Mouse (Mus musculus) gastrocnemius, adult 8-10 months (tissue): Measurements from ENCODE around the gene Cd164l2. TPM values are rescaled to one million over a fixed set of nuclear protein-coding genes. Genes with fewer than 3 reads are reported as not detected.

ENCODE experiments used
- DNase-seq, 2 experiments: peaks; one replicate each; pipeline ENCODE4 v3.0.0; 2022; ENCODE audit warnings: low spot score in 2 of 2
- total RNA-seq, 4 experiments: library from RNA; stranded (reverse); gene quantifications; 2 replicates each; pipeline ENCODE4 v1.2.4; 2022

Cd164l2 gene
- under 1 TPM in 1 of 4 experiments, not detected in 3; 0.59 TPM for total RNA-seq

DNA sequence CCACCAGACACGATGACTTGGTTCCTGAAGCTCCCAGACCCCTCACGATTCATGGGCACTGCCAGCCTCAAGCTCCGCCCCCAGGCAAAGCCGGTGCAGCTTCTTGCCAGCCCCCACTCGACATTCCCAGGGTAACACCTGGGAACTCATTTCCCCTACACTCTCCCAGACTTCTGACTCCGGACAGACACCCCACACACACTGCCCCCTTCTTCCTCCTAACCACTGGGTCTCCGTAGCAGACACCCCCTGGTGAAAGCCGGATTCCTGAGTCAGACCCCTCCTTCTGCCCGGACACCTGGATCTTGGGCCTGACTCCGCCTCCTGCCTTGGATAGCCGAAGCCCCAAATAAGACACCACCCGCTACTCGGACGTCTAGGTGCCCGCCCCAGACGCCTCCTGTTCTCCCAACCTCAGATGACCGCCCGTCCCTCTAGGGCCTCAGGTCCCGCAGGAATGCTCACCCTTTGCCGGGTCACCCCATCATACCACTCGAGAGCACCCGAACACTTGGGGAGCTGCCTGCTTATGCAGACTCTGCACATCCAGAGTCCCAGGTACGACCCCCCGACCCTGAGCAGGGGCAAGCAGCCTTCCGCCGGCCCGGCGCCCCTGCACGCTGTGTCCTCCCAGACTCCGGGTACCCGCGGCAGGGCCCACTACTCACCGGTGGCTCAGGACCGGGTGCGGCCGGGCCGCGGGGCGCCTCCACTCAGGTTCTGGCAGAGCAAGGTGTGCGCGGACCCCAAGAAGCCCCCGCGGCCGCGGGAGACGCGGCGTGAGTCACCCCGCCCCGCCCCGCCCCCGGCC lies at the start of gene Cd164l2, which contains the start of gene Gpr3:
Gene Cd164l2 (plus strand): TSS at position 381 of the 811 bp plus-strand sequence.
Gene Gpr3 (minus strand): TSS at position 786 of the 811 bp plus-strand sequence.
- no peak for DNase-seq

DNA sequence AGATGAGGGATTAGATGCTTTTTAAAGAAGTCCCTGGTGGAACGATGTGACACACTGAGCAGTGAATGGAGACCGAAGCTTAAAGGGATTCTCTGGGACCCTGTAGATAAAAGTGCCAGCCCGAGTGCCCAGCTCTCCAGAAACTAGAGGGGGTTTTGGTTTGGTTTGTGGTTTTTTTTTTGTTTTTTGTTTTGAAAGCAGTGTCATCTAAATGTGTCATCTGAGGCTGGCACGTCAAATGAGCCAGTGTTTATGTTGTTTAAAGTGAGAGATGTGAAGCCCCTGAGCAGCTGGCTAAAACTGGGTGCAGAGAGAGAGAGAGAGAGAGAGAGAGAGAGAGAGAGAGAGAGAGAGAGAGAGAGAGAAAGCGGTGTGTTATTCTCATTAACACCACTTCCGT lies 49.7 kb upstream of the Cd164l2 start:
- no peak for DNase-seq

DNA sequence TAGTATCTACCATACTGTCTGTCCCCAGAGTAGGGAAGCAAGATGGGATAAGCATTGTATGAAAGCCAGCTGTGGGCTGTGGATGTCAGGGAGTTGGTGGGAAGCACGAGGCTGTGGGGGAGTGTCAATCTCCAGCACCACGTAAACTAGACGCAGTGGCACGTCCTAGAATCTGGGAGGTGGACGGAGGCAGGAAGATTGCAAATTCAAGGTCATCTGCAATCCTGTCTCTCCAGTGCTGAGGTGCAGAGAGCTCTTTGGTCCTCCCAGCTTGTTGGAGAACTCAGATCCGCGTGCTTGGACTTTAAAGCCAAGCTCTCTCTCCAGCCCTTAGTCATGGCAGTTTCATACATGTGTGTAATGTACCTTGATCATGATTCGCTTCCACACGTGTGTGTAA lies 45.2 kb upstream of the Cd164l2 start:
- no peak for DNase-seq

DNA sequence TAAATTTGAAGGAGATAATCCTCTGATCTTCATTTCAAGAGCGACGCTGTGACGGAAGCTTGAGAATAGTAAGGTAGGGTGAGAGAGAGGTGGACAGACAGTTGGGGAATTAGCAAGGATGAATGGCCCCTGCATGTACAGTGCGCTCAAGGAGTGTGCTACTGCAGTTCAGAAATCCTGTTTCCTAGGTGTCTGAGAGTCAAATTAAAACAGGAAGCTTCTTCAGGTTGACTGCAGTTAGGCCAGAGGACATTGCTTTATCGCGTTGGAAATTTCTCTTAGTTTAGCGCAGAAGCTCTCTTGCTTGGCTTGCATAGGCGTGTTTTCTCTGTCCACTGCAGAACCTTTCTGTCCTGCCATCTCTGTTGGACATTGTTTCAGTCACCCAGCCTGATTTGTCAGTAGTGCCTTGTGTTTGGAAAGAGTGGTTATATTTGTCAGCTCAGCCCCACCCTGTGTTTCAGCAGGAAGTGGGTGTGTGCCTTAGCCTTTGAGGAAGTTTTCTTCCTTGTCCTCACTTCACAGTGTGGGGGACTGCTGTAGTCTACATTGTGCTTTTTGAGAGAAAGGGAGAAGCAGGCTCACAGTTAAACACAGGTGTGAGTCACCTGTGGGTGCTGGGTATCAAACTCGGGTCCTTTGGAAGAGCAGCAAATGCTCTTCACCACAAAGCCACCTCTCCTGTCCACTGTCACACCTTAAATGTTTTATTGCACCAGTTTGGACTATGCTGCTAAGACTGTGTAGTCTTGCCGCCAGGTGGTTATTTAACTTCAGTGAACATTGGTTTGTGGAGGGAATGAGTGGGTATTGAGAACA lies 42.5 kb upstream of the Cd164l2 start:
- DNase-seq: no peak

DNA sequence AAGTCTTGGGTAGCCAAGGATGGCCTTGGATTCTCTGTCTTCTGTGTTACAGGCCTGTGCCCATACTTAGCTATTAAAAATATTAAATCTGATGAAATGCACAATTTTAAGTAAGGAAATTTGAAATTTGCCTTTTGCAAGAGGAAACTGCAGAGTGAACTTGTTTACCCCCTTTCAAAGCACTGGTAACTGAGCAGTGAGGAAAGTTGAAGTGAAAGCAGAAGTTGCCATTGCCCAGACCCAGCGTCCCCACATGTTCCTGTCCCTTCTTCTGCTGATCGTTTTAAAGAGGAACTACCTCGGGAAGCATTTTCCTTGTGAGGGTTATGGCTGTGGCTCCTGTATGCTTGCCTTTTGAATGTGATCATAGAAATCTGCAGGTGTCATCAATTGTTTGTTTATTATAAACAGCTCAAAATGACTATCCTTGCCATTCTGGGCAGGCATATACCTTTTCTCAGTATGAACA lies 41.8 kb upstream of the Cd164l2 start:
- DNase-seq: no peak

DNA sequence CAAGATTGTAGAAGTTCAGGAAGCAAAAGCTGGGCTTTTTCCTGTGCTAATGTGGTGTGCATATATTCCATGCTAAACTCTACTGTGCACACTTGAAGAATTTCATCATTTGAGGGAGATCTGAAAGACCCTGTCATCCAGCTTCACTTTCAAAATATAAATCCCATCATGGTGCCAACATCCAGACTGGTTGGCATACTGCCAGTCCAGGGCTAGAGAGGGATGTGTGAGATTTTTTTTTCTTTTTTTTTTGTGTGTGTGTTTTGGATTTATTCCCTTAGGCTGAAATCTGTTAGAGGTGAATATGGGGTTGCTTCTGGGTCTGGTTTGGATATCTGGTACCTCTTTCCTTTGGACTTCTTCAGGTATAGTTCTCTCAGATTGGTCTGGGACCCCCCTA lies 41.3 kb upstream of the Cd164l2 start:
- DNase-seq: no peak

DNA sequence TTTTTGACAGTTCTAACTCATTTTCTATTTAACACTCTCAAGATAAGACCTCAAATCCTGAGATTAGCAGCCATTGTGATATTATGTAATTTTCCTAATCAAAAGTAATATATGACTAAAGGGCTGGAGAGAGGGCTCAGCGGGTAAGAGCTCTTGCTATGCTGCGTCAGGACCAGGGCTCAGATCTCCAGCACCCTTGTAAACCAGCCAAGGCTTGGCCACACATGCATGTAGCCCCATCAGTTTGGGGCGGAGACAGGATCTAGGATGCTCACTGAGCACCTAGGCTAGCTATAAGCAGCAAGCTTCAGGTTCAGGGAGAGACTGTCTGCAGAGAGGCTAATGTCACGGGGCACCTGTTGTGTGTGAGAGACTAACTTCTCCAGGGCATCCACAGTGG lies 39.5 kb upstream of the Cd164l2 start:
- DNase-seq: no peak

DNA sequence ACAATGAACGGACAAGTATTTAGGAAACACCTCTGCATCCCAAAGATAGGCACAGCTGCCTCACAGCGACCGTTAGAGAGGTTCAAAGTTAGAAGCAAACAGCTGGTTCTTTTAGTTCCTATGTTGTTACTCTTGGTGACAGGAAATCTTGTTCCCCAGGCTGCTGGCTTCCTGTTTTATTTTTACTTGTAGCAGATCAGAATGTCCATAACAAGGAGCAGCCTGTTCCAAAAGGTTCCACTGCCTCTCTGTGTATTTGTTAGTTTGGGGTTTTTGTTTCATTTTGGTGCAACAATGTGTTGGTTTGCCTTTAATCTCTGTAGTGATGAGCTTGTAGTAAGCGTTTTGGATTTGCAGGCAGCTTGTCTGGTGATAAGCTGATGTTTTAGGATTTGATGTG lies 37.6 kb upstream of the Cd164l2 start:
- DNase-seq: no peak

DNA sequence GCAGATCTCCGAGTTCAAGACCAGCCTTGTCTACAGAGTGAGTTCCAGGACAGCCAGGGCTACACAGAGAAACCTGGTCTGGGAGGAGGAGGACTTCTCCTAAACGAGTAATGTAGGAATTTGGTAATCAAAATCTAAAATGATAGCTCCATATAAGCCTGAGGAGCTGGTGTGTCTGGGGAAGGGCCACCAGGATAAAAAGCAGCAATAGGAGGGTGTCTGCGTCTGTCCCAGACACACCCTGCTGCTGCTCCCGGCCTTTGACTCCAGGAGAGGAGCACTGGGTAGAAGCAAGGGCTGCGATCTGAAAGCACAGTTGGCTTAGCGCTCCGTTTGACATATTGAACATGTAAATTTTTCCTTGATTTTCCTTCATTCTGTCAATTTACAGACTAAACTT lies 36.7 kb upstream of the Cd164l2 start:
- DNase-seq: no peak

DNA sequence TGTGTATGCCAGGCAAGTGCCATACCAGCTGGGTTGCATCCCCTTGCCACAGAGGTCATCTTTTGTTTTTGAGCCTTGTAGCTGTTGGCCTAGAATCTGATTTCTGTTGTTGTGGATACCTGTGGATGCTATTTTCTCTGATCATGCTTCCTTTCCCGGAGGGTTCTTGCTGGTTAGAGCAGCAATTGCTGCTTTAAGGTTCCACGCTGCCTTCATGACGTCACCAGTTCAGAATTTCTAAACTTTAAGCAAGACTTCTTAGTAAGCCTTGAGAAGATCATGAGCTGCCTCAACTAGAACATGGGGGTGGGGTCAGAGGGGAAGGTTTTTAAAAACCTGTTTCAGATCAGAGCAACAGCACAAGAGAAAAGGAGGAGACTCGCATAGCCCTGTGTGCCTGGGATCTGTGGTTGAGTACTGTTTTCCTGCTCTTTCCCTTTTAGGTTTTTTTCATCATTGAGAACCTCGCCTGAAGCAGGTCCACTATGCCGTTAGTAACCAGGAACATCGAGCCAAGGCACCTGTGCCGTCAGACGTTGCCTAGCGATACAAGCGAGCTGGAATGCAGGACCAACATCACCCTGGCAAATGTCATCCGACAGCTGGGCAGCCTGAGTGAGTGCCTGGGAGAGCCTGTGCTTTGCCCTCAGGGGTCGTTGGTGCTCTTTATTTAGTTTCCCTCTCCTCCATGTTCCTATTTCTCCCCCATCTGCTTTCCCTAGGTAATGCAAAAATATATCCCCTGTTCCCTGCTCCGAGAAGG lies 35.8 kb upstream of the Cd164l2 start:
- DNase-seq: no peak

DNA sequence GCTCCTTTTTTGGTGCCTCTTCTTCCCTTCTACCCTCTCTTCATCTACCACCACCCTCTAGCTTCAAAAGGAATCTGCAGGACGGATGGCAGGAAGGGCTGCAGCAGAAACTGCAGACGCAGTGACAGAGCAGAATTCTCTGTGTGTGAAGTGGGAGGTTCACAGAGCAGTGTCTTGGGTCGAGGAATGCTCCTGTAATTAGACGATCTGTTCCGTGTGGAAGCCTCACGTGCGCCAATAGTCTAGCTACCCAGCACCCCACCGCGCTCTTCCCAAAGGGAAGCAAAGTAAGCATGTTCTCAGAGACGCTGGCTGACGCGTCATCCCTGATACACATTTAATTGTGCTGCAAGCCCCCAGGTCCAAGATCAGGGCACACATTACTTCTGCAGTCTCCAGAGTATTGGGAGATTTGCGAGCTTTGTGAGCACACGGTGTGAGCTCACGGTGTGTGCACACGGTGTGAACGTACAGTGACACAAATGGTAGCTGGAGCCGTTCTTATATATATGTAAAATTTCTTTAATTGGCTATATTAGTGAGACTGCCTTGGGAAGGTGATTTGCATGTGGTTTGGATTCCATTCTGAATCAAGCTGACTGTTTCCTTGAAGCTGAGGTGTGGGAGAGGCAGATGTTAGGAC lies 35.0 kb upstream of the Cd164l2 start:
- no peak for DNase-seq

DNA sequence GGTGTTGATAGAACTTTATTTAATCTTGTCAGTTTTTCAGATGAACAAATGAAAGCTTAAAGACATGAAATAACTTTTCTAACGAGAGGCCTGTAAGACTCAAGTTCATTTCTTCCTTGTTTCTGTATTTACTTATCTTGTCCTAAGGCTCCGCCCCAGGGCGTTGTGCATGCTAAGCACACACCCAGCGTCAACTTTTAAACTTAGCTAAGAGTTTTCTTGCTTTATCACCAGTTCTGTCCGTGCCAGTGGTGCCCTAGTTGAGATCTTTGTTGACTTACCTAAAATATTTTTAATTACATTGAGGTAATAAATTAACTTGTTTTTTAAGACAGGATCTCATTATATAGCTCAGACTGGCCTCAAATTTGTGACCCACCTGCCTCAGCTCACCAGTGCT lies 33.6 kb upstream of the Cd164l2 start:
- DNase-seq: no peak

DNA sequence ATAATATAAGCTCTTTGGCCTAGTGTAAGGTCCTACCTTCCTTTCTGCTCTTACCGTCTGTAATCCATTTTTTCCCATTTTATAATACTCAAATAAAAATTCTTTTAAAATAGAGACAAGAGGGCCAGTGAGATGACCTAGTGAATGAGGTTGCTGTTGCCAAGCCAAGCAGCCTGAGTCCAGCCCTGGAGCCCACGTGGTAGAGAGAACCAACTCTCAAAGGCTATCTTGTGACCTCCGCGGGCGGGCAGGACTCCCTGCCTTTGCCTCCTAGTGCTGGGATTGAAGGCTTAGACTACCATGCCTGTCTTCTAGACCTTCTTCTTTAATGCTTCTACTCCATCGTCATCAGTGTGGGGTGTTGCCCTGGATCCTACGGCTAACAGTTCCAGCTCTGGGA lies 32.7 kb upstream of the Cd164l2 start:
- DNase-seq: no peak

DNA sequence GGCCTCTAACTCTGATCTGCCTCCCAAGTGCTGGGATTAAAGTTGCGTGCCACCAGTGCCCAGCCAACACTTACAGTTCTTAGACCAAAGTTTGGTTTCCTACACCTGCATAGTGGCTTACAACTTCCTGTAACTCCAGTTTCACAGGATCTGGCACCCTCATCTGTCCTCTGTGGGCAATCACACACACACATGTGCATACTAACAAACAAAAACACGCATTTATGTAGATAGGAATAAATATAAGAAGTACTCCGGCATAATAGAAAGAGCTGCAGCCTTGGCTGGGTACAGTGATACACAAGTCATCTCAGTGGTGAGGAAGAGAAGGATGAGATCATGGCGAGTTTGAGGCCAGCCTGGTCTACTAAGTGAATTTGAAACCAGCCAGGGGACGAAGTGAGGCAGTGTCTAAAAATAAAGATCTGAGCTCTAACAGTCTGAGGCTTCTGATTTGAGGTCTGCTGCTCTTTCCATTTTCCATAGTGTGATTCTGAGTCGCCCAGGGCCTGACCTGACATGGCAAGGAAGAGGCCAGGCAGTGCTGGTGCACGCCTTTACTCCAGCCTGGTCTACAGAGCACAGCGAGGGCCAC lies 29.4 kb upstream of the Cd164l2 start:
- DNase-seq: no peak

DNA sequence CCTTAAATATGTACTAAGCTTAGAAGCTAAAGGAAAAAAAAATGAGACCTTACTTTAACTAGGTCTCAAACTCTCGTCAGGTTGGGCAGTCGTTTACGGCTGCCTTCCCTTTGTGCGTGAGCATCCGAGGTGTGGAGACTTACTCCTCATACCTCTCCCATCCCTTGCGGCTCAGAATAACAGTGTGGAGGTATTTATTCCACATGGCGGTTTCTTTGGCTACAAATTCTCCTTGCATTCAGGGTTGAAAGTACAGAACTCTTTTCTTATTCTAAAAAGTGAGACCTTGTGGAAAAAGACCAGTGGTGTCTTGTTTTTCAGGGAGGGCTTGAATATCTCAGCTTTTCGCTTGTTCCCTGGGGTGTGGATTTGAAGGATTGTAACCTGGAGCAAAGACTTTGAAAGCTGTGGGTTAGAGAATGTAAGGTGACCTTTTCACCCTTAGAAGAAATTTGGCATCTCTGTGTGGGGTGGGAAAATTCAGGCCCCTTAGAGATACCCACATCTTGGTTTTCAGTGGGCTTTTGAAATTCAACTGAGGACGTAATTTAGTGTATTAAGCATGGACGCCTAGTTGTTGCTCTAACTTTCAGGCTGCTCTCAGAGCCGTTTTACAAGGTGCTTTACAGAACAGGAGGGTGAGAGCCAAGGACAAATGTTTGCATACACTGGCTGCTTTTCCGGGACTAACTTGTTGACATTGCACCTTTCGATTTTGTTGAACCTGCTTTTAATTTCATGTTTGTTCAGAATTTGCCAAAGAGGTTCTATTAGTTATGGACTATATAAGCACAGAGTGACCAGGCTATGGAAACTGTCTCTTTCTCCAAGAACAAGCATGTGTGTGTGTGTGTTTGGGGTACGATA lies 27.7 kb upstream of the Cd164l2 start:
- DNase-seq: no peak

DNA sequence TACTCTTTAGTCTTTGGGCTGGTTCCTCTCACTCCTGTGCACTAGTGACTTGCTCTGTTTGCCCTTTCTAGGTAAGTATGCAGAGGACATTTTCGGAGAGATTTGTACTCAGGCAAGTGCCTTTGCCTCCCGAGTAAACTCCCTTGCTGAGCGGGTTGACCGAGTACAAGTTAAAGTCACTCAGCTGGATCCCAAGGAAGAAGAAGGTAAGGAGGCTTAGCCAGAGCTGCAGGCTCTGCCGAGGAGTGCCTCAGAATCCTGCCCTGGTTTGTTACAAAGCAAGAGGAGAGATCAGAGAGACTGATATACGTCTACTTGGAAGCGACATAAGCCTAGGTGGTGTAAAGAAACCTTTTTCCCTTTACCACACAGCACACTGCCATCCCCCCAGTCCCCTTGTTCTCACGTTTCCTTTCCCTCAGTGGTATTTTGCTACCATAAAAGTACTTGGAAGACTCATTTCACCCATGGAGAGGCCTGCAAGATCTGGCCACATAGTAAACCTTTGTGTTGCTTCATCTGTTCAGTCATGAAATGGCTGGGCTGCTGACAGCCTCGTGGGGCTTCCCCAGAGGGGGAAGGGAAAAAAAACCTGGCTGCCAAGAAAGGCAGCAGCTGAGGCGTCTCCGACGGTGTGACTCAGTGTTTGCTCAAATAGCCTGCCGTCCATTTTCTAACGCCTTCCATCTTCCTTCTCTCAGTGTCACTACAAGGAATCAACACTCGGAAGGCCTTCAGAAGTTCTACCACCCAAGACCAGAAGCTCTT lies 26.8 kb upstream of the Cd164l2 start:
- DNase-seq: peak; percentile 52 to 62

DNA sequence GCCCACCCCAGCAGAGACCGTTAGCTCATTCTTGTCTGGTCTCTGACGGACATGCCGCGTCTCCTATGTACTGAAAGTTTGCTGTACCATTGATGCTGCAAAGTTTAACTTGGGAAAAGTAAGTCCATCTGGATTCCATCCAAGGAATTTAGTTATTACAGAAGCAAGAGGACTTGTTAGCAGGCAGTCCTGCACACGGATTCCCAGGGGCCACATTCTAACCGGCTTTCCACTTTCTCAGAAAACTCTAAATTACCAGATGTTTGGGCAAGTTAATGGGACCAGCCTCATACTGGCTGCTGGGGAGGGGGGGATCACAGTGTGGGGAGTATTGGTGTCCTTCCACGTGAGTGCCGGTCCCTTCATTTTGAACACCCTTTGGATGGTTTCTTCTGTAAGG lies 26.0 kb upstream of the Cd164l2 start:
- DNase-seq: no peak

DNA sequence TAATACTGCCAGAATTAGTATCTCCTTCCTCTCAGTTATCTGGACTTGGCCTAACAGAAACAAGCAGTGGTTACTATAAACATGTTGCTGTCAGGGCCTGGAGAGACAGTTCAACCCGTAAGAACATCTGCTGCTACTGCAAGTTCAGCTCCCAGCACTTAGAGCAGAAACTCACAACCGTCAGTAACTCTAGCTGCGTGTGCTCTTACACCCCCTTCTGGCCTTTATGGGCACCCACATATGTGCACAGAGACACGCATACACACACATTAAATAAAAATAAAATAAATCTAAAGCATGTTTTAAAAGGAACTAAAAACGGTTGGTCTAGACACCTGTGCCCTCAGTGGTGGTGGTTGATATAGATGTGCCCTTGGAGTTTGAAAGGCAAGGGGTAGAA lies 25.1 kb upstream of the Cd164l2 start:
- no peak for DNase-seq

DNA sequence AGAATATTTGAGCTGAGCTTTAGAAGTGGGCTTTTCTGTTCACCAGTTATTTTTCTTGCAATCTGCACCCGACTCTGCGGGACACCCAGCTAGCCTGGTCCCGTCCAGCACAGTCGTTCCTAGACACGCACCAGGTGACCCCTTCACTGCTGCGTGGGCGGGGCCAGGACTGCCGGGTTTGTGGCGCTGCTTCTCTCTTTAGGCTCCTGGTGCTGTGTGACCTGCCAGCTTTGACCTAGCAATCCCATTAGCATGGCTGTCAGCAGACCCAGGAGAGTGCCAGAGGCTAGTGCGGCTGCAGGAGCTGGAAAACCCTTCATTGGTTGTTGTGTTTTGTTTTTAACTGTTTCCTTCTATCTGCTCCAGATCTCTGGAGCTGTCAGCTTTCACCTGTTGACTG lies 22.5 kb upstream of the Cd164l2 start:
- DNase-seq: no peak
